Mouse (Mus musculus): ENCODE data around the gene Atf1. TPM values are rescaled to one million over a fixed set of nuclear protein-coding genes. Genes with fewer than 3 reads are reported as not detected.

The Atf1 gene
- 38.5 and 65.2 TPM in 2 replicates for polyA plus RNA-seq (2012; rRNA removed; ENCODE audit: low replicate concordance)

DNA sequence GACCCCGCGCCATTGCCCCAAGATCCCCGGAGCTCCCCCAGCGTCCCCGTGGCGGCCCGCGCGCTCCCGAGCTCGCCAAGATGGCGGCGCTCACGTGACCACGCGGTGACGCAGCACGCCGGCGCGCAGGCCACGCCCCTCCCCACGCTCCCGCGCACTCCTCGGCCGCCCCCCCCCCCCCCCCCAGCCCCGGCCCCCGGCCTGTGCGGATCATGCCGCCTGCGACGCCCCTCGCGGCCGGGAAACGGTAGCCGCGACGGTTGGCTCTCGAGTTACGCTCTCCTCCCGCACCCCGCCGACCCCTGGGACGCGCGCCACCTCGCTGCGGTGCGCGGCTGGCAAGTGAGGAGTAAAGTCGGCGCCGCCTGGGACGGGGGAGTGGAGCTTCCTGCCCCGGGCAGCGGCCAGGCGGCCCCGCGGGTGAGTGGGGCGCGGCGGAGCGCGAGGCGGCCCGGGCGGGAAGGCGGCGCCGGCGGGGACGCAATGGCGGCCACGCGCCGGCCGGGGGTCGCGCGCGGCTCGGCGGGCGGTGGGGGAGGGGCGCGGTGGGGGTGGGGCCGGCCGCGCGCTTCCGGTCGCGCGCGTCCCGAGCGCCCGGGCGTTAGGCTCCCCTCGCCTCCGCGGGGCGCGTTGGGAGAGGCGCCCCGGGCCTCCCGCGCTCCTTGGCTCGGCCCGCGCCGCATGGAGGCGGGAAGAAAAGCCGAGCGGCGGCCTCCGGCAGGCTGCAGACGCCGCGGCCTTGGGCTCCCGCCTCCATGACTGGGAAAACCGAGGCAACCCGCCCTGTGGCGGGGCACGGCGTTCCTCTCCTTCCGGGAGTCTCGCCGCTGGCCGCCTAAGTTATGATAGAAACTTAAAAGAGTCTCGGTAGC lies at the start of gene Atf1:
TSS of gene Atf1 (plus strand) at position 157 of the 872 bp plus-strand sequence.

DNA sequence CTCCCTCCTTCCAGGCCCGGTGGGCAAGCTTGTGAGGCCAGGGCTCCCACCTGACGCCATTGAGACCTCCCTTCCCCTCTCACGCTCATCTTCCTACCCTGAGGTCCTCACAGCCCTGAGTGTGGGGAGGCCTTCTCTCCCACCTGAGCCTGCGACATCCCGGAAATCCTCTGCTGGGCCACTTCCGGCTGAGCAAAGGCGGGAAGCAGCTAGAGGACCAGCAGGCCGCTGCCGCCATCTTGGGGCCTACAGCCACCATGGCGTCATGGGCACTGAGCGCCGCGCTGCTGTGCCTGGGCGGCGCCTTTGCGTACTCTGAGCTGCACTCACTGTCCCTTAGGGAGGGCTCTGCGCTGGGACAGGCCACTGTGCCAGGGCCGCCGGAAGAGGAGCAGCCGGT lies 53.0 kb downstream of the Atf1 start, which contains the start of gene Tmprss12:
TSS of gene Tmprss12 (plus strand) at position 212 of the 400 bp plus-strand sequence.

GRCm38 (mm10) chr15:100304019-100304991 lies 76.7 kb downstream of the Atf1 start, which contains the start of gene Mettl7a1:
Mettl7a1 (plus strand) TSS chr15:100304140.

Other genes starting within 250 kb of the Atf1 start
- 11.1 and 13.3 TPM in 2 replicates for gene Dip2b, start 189.2 kb upstream of the Atf1 start, polyA plus RNA-seq (2012; rRNA removed; ENCODE audit: low replicate concordance)
- gene Tmprss12, start 53.0 kb downstream of the Atf1 start, polyA plus RNA-seq (2012; rRNA removed; ENCODE audit: low replicate concordance) = not detected in 2 replicates
- 70.9 and 96.7 TPM in 2 replicates for gene Mettl7a1, start 76.3 kb downstream of the Atf1 start, polyA plus RNA-seq (2012; rRNA removed; ENCODE audit: low replicate concordance)
- gene Mettl7a3, start 107.1 kb downstream of the Atf1 start, polyA plus RNA-seq (2012; rRNA removed; ENCODE audit: low replicate concordance) = 0.22 TPM in 1 of 2 replicates, not detected in the other
- not detected in 2 replicates for gene Methig1, start 125.3 kb downstream of the Atf1 start, polyA plus RNA-seq (2012; rRNA removed; ENCODE audit: low replicate concordance)
- not detected in 2 replicates for gene Mettl7a2, start 125.4 kb downstream of the Atf1 start, polyA plus RNA-seq (2012; rRNA removed; ENCODE audit: low replicate concordance)
- not detected in 2 replicates for gene Higd1c, start 136.7 kb downstream of the Atf1 start, polyA plus RNA-seq (2012; rRNA removed; ENCODE audit: low replicate concordance)
- not detected in 2 replicates for gene Gm5475, start 194.3 kb downstream of the Atf1 start, polyA plus RNA-seq (2012; rRNA removed; ENCODE audit: low replicate concordance)
- 26.7 and 38.8 TPM in 2 replicates for gene Slc11a2, start 197.3 kb downstream of the Atf1 start, polyA plus RNA-seq (2012; rRNA removed; ENCODE audit: low replicate concordance)
- 61.8 and 111 TPM in 2 replicates for gene Letmd1, start 241.2 kb downstream of the Atf1 start, polyA plus RNA-seq (2012; rRNA removed; ENCODE audit: low replicate concordance)